Mouse (Mus musculus) liver, embryonic 15.5 days (tissue): ENCODE results near the gene Celf1. TPM values are rescaled to one million over a fixed set of nuclear protein-coding genes. Genes with fewer than 3 reads are reported as not detected.
A peak's percentile ranks its signal among the peaks of the same experiment; 100 is the strongest.

Experiments
- ATAC-seq: fragments of 200-750 bp; cut with Nextera tagmentation; 2 replicates; pipeline ENCODE4 v1.8.0; 2017; ENCODE audit warnings: moderate number of reproducible peaks, mild to moderate bottlenecking, moderate library complexity; ENCODE audit not compliant: insufficient read depth
- H3K27ac ChIP-seq: fragments of 300-500 bp; sonication (generic); replicated peaks from 2 replicates; pipeline ENCODE4 v1.5.1; 2015; ENCODE audit warnings: mild to moderate bottlenecking, inconsistent platforms
- H3K27me3 ChIP-seq: fragments of 300-500 bp; sonication (generic); 2 replicates; pipeline ENCODE4 v1.6.1; 2015; ENCODE audit warnings: mild to moderate bottlenecking, inconsistent platforms
- H3K36me3 ChIP-seq: fragments of 300-500 bp; sonication (generic); replicated peaks from 2 replicates; pipeline ENCODE4 v1.6.1; 2015; ENCODE audit warnings: moderate library complexity, mild to moderate bottlenecking, inconsistent platforms
- H3K4me1 ChIP-seq: fragments of 300-500 bp; sonication (generic); replicated peaks from 2 replicates; pipeline ENCODE4 v1.6.1; 2015; ENCODE audit warnings: inconsistent platforms
- H3K4me2 ChIP-seq: fragments of 300-500 bp; sonication (generic); 2 replicates; pipeline ENCODE4 v1.6.1; 2015; ENCODE audit warnings: moderate library complexity, mild to moderate bottlenecking, inconsistent platforms
- H3K4me3 ChIP-seq: fragments of 300-500 bp; sonication (generic); replicated peaks from 2 replicates; pipeline ENCODE4 v1.5.1; 2015; ENCODE audit warnings: mild to moderate bottlenecking, inconsistent platforms
- H3K9ac ChIP-seq: fragments of 300-500 bp; sonication (generic); 2 replicates; pipeline ENCODE4 v1.6.1; 2015; ENCODE audit warnings: moderate library complexity, mild to moderate bottlenecking, inconsistent platforms
- H3K9me3 ChIP-seq: fragments of 300-500 bp; sonication (generic); replicated peaks from 2 replicates; pipeline ENCODE4 v1.6.1; 2016; ENCODE audit warnings: inconsistent platforms
- WGBS: fragments of 180-500 bp; shearing (Covaris S2); methylation state at CpG from one replicate; pipeline ENCODE4 v1.1.7; 2015; ENCODE audit warnings: mixed read lengths; ENCODE audit not compliant: insufficient replicate concordance; 5-methylcytosine and 5-hydroxymethylcytosine counted together
- polyA plus RNA-seq: library from polyadenylated mRNA; unstranded; fragments of >200 nt; fragmentation: Nextera tagmentation; extraction: Ambion mirVana; gene quantifications from 2 replicates; pipeline ENCODE4 v1.2.1, GENCODE M21; 2015

Celf1 gene
- polyA plus RNA-seq, 1 experiment from 2014 or later: 50.0 TPM

GRCm38 (mm10) chr2:91062779-91063606 lies 122.8 kb downstream of the Celf1 start:
- H3K27ac ChIP-seq: no peak overlapping the region
- H3K9ac ChIP-seq: no peak overlapping the region
- no peaks in the 10 kb centered on the region for H3K27me3 ChIP-seq
- H3K4me1 ChIP-seq: peaks cover 33% of the 10 kb centered on the region
- 80% methylated on average over 16 of the region's 16 CpGs for WGBS
- H3K4me3 ChIP-seq: no peak overlapping the region
- H3K36me3 ChIP-seq: peaks cover 65% of the 10 kb centered on the region
- H3K4me2 ChIP-seq: no peak overlapping the region
- H3K9me3 ChIP-seq: no peaks in the 10 kb centered on the region
- no peak for ATAC-seq

DNA sequence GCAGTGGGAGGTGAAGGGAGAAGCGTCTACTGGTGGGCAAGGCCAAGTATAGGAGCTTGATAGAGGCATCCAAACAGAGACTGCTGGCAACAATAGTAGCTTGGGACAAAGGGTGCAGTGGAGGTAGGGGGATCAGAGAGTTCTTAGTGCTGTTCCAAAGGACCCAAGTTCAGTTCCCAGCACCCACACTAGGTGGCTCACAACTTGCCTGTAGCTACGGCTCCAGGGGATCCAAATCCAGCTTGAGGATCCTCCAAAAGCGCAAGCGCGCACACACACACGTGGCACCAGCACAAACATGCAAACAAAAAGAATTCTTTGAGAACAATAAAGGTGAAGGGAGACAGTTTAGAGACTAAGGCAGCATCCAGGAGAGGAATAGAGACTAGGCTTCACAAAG lies 124.0 kb downstream of the Celf1 start:
- H3K27ac ChIP-seq: no peak overlapping the region
- ATAC-seq: no peak
- no peak overlapping the region for H3K4me3 ChIP-seq
- 84% methylated on average over 6 of the region's 6 CpGs for WGBS
- no peak overlapping the region for H3K4me2 ChIP-seq
- no peaks in the 10 kb centered on the region for H3K27me3 ChIP-seq
- peaks cover 43% of the 10 kb centered on the region for H3K4me1 ChIP-seq
- no peak overlapping the region for H3K9ac ChIP-seq
- H3K36me3 ChIP-seq: peaks cover 53% of the 10 kb centered on the region
- H3K9me3 ChIP-seq: no peaks in the 10 kb centered on the region

DNA sequence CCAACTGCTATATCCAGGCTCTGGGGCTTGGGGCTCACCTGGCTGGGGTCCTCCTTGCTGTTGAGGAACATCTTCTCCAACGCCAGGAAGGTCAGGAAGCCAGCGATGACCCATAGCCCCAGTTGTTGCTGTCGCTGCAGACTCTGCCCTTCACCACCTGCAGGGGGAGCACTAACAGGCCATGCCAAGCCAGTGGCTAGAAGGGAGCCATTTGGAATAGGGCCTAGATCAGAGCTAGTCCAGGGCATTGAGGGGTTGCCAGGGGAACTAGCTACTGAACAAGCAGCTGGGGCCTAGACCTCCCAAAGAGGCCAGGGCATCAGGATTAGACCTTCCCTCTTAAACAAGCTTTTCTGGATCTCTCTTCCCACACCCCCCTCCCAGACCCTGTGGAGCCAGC lies 125.4 kb downstream of the Celf1 start:
- no peak overlapping the region for H3K4me2 ChIP-seq
- H3K4me1 ChIP-seq: peaks cover 46% of the 10 kb centered on the region
- peaks cover 40% of the 10 kb centered on the region for H3K36me3 ChIP-seq
- H3K27ac ChIP-seq: no peak overlapping the region
- no peaks in the 10 kb centered on the region for H3K9me3 ChIP-seq
- no peaks in the 10 kb centered on the region for H3K27me3 ChIP-seq
- 33% methylated on average over 3 of the region's 3 CpGs for WGBS
- H3K9ac ChIP-seq: no peak overlapping the region
- ATAC-seq: no peak
- H3K4me3 ChIP-seq: no peak overlapping the region

DNA sequence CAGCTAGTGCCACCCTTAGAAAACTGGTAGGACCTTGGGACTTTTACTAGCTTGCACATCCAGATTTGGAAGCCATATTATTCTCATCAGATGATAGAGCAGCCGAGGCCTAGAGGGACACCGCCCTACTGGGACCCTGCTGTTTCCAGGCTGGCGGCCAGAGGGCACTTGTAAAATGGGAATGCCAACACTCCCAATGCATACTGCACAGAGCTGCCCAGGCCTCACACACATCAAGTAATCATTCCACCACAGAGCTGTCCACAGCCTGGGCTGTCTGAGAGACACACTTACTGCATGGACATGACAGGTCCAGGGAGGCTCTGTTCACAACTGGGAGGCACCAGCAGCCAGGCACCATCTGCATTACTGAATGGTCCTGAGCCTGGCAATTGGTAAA lies 126.3 kb downstream of the Celf1 start:
- no peak overlapping the region for H3K4me3 ChIP-seq
- H3K4me2 ChIP-seq: no peak overlapping the region
- no peak for ATAC-seq
- no peaks in the 10 kb centered on the region for H3K27me3 ChIP-seq
- 77% methylated on average over 3 of the region's 3 CpGs for WGBS
- H3K9ac ChIP-seq: no peak overlapping the region
- H3K9me3 ChIP-seq: no peaks in the 10 kb centered on the region
- H3K36me3 ChIP-seq: peaks cover 36% of the 10 kb centered on the region
- peaks cover 46% of the 10 kb centered on the region for H3K4me1 ChIP-seq
- no peak overlapping the region for H3K27ac ChIP-seq

DNA sequence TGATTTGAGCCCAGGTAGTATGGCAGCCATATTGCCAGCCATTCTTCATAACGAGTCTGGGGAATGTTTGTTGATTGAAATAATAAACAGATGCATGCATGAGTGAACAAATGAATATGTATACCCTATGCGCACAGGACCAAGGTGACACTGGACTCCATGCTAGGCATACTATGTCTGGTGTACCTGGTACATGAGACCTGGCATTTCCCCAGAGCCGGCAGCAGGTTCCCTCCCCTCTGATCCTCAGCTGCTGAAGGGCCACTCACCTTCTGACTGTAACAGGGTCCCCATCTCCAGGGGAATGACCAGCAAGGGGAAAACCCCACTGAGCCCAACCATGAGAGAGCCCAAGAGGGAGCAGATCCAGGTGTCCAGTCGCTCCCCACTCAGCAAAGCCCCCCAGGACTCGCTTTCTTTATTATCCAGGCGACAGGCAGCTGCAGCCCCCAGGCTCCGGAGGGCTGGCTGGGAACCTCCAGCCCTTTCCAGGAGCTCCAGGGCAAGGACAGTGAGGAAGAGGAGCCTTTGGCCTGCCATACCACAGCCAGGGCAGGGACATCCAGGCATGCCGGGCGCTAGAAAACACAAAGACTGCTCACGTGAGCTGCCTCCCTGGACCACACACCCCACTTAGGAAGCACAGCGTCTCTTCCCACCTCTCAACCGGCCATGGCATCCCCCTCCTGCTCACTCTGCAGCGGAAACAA lies 128.1 kb downstream of the Celf1 start:
- H3K27ac ChIP-seq: no peak overlapping the region
- H3K9ac ChIP-seq: no peak overlapping the region
- no peaks in the 10 kb centered on the region for H3K27me3 ChIP-seq
- H3K4me1 ChIP-seq: peaks cover 43% of the 10 kb centered on the region
- H3K4me3 ChIP-seq: peak overlapping the region; percentile 76; the same call in 1 of the 2 replicates
- H3K36me3 ChIP-seq: peaks cover 18% of the 10 kb centered on the region
- peak overlapping the region; percentile 95 for H3K4me2 ChIP-seq
- no peak for ATAC-seq
- WGBS: 72% methylated on average over 13 of the region's 13 CpGs
- H3K9me3 ChIP-seq: no peaks in the 10 kb centered on the region

GRCm38 (mm10) chr2:91068872-91069165 lies 128.6 kb downstream of the Celf1 start:
- H3K9ac ChIP-seq: 0 out of 2 replicates have a peak overlapping the region, but pooled peaks have one; percentile 20

More at GRCm38 (mm10) chr2:91068872-91069165, 128.6 kb downstream of the Celf1 start:
- 69% methylated on average over 6 of the region's 6 CpGs for WGBS
- Histone ChIP-seq H3K27ac (no peak overlapping the region), H3K4me1 (peaks cover 43% of the 10 kb centered on the region), H3K9me3 (no peaks in the 10 kb centered on the region), H3K27me3 (no peaks in the 10 kb centered on the region), H3K4me2 (peak overlapping the region; percentile 95), H3K4me3 (peak overlapping the region; percentile 76), H3K36me3 (peaks cover 13% of the 10 kb centered on the region)
- no peak for ATAC-seq

Other genes with a start within 250 kb of the Celf1 start
- 27.3 and 28.0 TPM in 2 replicates for gene Fnbp4, start 195.0 kb upstream of the Celf1 start, polyA plus RNA-seq
- gene Agbl2, start 157.7 kb upstream of the Celf1 start, polyA plus RNA-seq: 0.03 TPM in 1 of 2 replicates, not detected in the other
- gene Mtch2, start 93.2 kb upstream of the Celf1 start, polyA plus RNA-seq: 114 and 116 TPM in 2 replicates
- 1.9 and 2.0 TPM in 2 replicates for gene C1qtnf4, start 54.5 kb upstream of the Celf1 start, polyA plus RNA-seq
- gene Kbtbd4, start 35.6 kb upstream of the Celf1 start, polyA plus RNA-seq: 16.1 and 17.6 TPM in 2 replicates
- 134 and 136 TPM in 2 replicates for gene Ndufs3, start 35.6 kb upstream of the Celf1 start, polyA plus RNA-seq
- gene Rapsn, start 95.2 kb downstream of the Celf1 start, polyA plus RNA-seq: 1.1 TPM in 2 replicates
- gene Psmc3, start 113.6 kb downstream of the Celf1 start, polyA plus RNA-seq: 138 and 146 TPM in 2 replicates
- gene Slc39a13, start 130.0 kb downstream of the Celf1 start, polyA plus RNA-seq: 10.9 and 13.6 TPM in 2 replicates
- 25.9 and 26.9 TPM in 2 replicates for gene Spi1, start 142.0 kb downstream of the Celf1 start, polyA plus RNA-seq
- 0.15 and 0.17 TPM in 2 replicates for gene Mybpc3, start 177.8 kb downstream of the Celf1 start, polyA plus RNA-seq
- gene Madd, start 243.5 kb downstream of the Celf1 start, polyA plus RNA-seq: 6.3 and 6.9 TPM in 2 replicates